Mouse (Mus musculus): Measurements from ENCODE around the gene Otos.

- TF ChIP-seq CTCF (IDR thresholded peaks at IDR 0.05; ENCODE audit: extremely low read depth, insufficient read depth, insufficient read length, insufficient replicate concordance) (no peak), POLR2A (IDR thresholded peaks at IDR 0.05; ENCODE audit: low read depth, low read length) (no peak)
Observed at GRCm38 (mm10) chr1:92616046-92616445, 32.6 kb downstream of the Otos start.
